Mouse (Mus musculus) embryonic facial prominence, embryonic 11.5 days (tissue): Measurements from ENCODE around the gene Atp8a1. TPM values are rescaled to one million over a fixed set of nuclear protein-coding genes. Genes with fewer than 3 reads are reported as not detected.

Experiments
- ATAC-seq: fragments of 200-750 bp; cut with Nextera tagmentation; replicated peaks from 2 replicates; pipeline ENCODE4 v1.8.0; 2017; ENCODE audit warnings: low read depth; ENCODE audit not compliant: insufficient number of reproducible peaks, low FRiP score, low TSS enrichment
- DNase-seq: peaks from one replicate; pipeline ENCODE4 v3.0.0-alpha.2; 2015; ENCODE audit warnings: low spot score
- H3K27ac ChIP-seq: fragments of 300-500 bp; sonication (generic); replicated peaks from 2 replicates; pipeline ENCODE4 v1.5.1; 2014; ENCODE audit warnings: mild to moderate bottlenecking, low read depth, low read length, control low read depth
- H3K27me3 ChIP-seq: fragments of 300-500 bp; sonication (generic); 2 replicates; pipeline ENCODE4 v1.6.1; 2014; ENCODE audit warnings: mild to moderate bottlenecking, low read length, moderate library complexity, mixed read lengths; ENCODE audit not compliant: control insufficient read depth, insufficient read depth
- H3K36me3 ChIP-seq: fragments of 300-500 bp; sonication (generic); replicated peaks from 2 replicates; pipeline ENCODE4 v1.6.1; 2014; ENCODE audit warnings: low read depth, mild to moderate bottlenecking, low read length, moderate library complexity, mixed read lengths; ENCODE audit not compliant: control insufficient read depth, insufficient read depth
- H3K4me1 ChIP-seq: fragments of 300-500 bp; sonication (generic); 2 replicates; pipeline ENCODE4 v1.6.1; 2014; ENCODE audit warnings: low read length, mixed read lengths; ENCODE audit not compliant: control insufficient read depth, insufficient read depth
- H3K4me2 ChIP-seq: fragments of 300-500 bp; sonication (generic); 2 replicates; pipeline ENCODE4 v1.6.1; 2014; ENCODE audit warnings: low read depth, mild to moderate bottlenecking, control low read depth, low read length, moderate library complexity
- H3K4me3 ChIP-seq: fragments of 300-500 bp; sonication (generic); 2 replicates; pipeline ENCODE4 v1.5.1; 2014; ENCODE audit warnings: low read depth, low read length, control low read depth
- H3K9ac ChIP-seq: fragments of 300-500 bp; sonication (generic); replicated peaks from 2 replicates; pipeline ENCODE4 v1.6.1; 2014; ENCODE audit warnings: mild to moderate bottlenecking, control low read depth, low read length
- H3K9me3 ChIP-seq: fragments of 300-500 bp; sonication (generic); replicated peaks from 2 replicates; pipeline ENCODE4 v1.6.1; 2016; ENCODE audit warnings: mild to moderate bottlenecking, low read length, inconsistent platforms, mixed read lengths; ENCODE audit not compliant: control insufficient read depth
- WGBS: fragments of 180-500 bp; shearing (Covaris S2); extraction: QIAGEN DNeasy Blood & Tissue Kit; methylation state at CpG from one replicate; pipeline ENCODE4 v1.1.7; 2014; 5-methylcytosine and 5-hydroxymethylcytosine counted together
- polyA plus RNA-seq: library from polyadenylated mRNA; unstranded; fragments of >200 nt; fragmentation: Nextera tagmentation; extraction: Ambion mirVana; gene quantifications from 2 replicates; pipeline ENCODE4 v1.2.1, GENCODE M21; 2014

Atp8a1 gene
- polyA plus RNA-seq, result 12.5 and 14.9 TPM in 2 replicates

GRCm38 (mm10) chr5:67847253-67848165 is at the start of gene Atp8a1:
Gene Atp8a1, minus strand, starts transcription at chr5:67847434.
- H3K4me3 ChIP-seq, result peak within 1 kb of the TSS; percentile 76
- ATAC-seq, result peak; percentile 94
- DNase-seq, result peak; percentile 97
- WGBS, result 1% methylated on average over 61 of the region's 64 CpGs
- 0 out of 2 replicates have a peak within 1 kb of the TSS, but pooled peaks have one; percentile 35 for H3K27ac ChIP-seq
- H3K4me2 ChIP-seq, result peak within 1 kb of the TSS; percentile 93
- no peaks in the 10 kb centered on the region for H3K4me1 ChIP-seq
- H3K27me3 ChIP-seq, result 0 out of 2 replicates have a peak, but pooled peaks cover 2% of the 10 kb centered on the region
- H3K9me3 ChIP-seq, result no peaks in the 10 kb centered on the region
- H3K9ac ChIP-seq, result peak within 1 kb of the TSS; percentile 66
- no peaks in the 10 kb centered on the region for H3K36me3 ChIP-seq

- WGBS, result 61% methylated on average over 9 of the region's 9 CpGs
These were observed 37.4 kb upstream of the Atp8a1 start for GRCm38 (mm10) chr5:67884422-67885210.

GRCm38 (mm10) chr5:67883564-67884171 is 36.4 kb upstream of the Atp8a1 start:
- no peak overlapping the region for H3K27ac ChIP-seq

More at GRCm38 (mm10) chr5:67884422-67885210, 37.4 kb upstream of the Atp8a1 start:
- ATAC-seq, result no peak
- H3K27ac ChIP-seq, result no peak overlapping the region
- H3K27me3 ChIP-seq, result no peaks in the 10 kb centered on the region
- no peaks in the 10 kb centered on the region for H3K4me1 ChIP-seq
- H3K4me2 ChIP-seq, result no peak overlapping the region
- no peak overlapping the region for H3K4me3 ChIP-seq
- no peak for DNase-seq
- H3K9me3 ChIP-seq, result no peaks in the 10 kb centered on the region
- no peaks in the 10 kb centered on the region for H3K36me3 ChIP-seq
- H3K9ac ChIP-seq, result no peak overlapping the region

GRCm38 (mm10) chr5:67871414-67871813 is 24.2 kb upstream of the Atp8a1 start:
- no peak for ATAC-seq
- H3K27ac ChIP-seq, result no peak overlapping the region
- 36% methylated on average over 3 of the region's 3 CpGs for WGBS

More at GRCm38 (mm10) chr5:67883564-67884171, 36.4 kb upstream of the Atp8a1 start:
- DNase-seq, result no peak
- Histone ChIP-seq H3K4me3 (no peak overlapping the region), H3K27me3 (no peaks in the 10 kb centered on the region), H3K4me2 (no peak overlapping the region), H3K9me3 (no peaks in the 10 kb centered on the region), H3K9ac (no peak overlapping the region), H3K36me3 (no peaks in the 10 kb centered on the region), H3K4me1 (no peaks in the 10 kb centered on the region)
- WGBS, result 56% methylated on average over 1 of the region's 1 CpGs
- ATAC-seq, result no peak

GRCm38 (mm10) chr5:67866221-67866620 is 19.0 kb upstream of the Atp8a1 start:
- Histone ChIP-seq H3K27me3 (no peaks in the 10 kb centered on the region), H3K36me3 (no peaks in the 10 kb centered on the region), H3K4me3 (no peak overlapping the region), H3K4me2 (no peak overlapping the region), H3K9me3 (no peaks in the 10 kb centered on the region), H3K27ac (no peak overlapping the region), H3K9ac (no peak overlapping the region), H3K4me1 (no peaks in the 10 kb centered on the region)
- ATAC-seq, result no peak
- DNase-seq, result no peak
- 80% methylated on average over 9 of the region's 9 CpGs for WGBS

More at GRCm38 (mm10) chr5:67871414-67871813, 24.2 kb upstream of the Atp8a1 start:
- Histone ChIP-seq H3K9me3 (no peaks in the 10 kb centered on the region), H3K9ac (no peak overlapping the region), H3K4me3 (no peak overlapping the region), H3K4me1 (no peaks in the 10 kb centered on the region), H3K27me3 (no peaks in the 10 kb centered on the region), H3K4me2 (no peak overlapping the region), H3K36me3 (no peaks in the 10 kb centered on the region)
- DNase-seq, result peak; percentile 68

- ATAC-seq (no peak), DNase-seq (no peak)
- H3K36me3 ChIP-seq, result no peaks in the 10 kb centered on the region
- no peak overlapping the region for H3K4me3 ChIP-seq
- H3K4me1 ChIP-seq, result no peaks in the 10 kb centered on the region
- no peaks in the 10 kb centered on the region for H3K9me3 ChIP-seq
- no peak overlapping the region for H3K4me2 ChIP-seq
- H3K27ac ChIP-seq, result no peak overlapping the region
- WGBS, result 57% methylated on average over 5 of the region's 5 CpGs
- H3K9ac ChIP-seq, result no peak overlapping the region
- no peaks in the 10 kb centered on the region for H3K27me3 ChIP-seq
These were observed 18.4 kb upstream of the Atp8a1 start for GRCm38 (mm10) chr5:67865670-67866069.

GRCm38 (mm10) chr5:67864508-67865060 is 17.4 kb upstream of the Atp8a1 start:
- Histone ChIP-seq H3K27me3 (no peaks in the 10 kb centered on the region), H3K4me1 (no peaks in the 10 kb centered on the region), H3K9me3 (no peaks in the 10 kb centered on the region), H3K9ac (no peak overlapping the region), H3K36me3 (no peaks in the 10 kb centered on the region), H3K27ac (no peak overlapping the region), H3K4me3 (no peak overlapping the region), H3K4me2 (no peak overlapping the region)
- ATAC-seq (no peak), DNase-seq (no peak)
- 77% methylated on average over 2 of the region's 2 CpGs for WGBS
